Mouse (Mus musculus): ENCODE data around the gene Tmed1.

DNA sequence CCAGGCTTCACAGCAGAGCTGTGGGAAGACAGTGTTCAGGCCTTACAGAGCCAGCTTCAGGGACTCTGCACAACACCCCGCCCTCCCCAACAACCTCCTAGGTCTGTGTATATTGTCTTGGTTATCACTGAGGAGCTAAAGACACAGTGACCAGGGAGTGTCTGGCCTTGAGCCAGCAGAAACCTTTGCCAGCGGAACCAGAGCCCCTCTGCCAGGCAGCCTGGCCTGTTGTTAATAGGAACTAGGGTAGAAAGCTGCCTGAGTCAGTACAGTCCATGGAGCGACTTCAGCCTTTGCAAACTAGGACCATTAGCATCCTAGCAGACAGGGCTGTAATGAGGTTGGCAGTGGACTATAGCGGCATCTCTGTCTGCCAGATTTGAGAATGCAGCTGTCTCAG, 26.0 kb downstream of the Tmed1 start:
- no peak for TF ChIP-seq CTCF (IDR thresholded peaks at IDR 0.05; ENCODE audit: borderline replicate concordance, insufficient read depth, low read length)
- TF ChIP-seq POLR2A (IDR thresholded peaks at IDR 0.05; ENCODE audit: low read depth, low read length) = no peak

Measured in embryonic fibroblast, embryonic 13.5 days (primary cell).